Mouse (Mus musculus): ENCODE data around the gene Ovch2. TPM values are rescaled to one million over a fixed set of nuclear protein-coding genes. Genes with fewer than 3 reads are reported as not detected.
A peak's percentile ranks its signal among the peaks of the same experiment; 100 is the strongest.

Ovch2 gene
- polyA plus RNA-seq, 1 experiment from 2014 or later: not detected

GRCm38 (mm10) chr7:107796500-107796899, 4.5 kb downstream of the Ovch2 start:
- no peaks in the 10 kb centered on the region for H3K4me1 ChIP-seq (ENCODE audit: control insufficient read depth, insufficient read depth, low read length)
- no peaks in the 10 kb centered on the region for H3K36me3 ChIP-seq (replicated peaks; ENCODE audit: control insufficient read depth, insufficient read depth, low read depth, low read length)
- H3K9me3 ChIP-seq (replicated peaks; ENCODE audit: control insufficient read depth, low read length): no peaks in the 10 kb centered on the region
- no peak overlapping the region for H3K4me2 ChIP-seq (ENCODE audit: low read depth, low read length)
- ATAC-seq (replicated peaks; ENCODE audit: insufficient number of reproducible peaks, low FRiP score, low TSS enrichment, low read depth): no peak
- no peak overlapping the region for H3K9ac ChIP-seq (replicated peaks; ENCODE audit: low read length)
- H3K27me3 ChIP-seq (ENCODE audit: control insufficient read depth, insufficient read depth, low read length): no peaks in the 10 kb centered on the region
- no peak overlapping the region for H3K4me3 ChIP-seq (ENCODE audit: low read depth, low read length)
- H3K27ac ChIP-seq (replicated peaks; ENCODE audit: low read depth, low read length): no peak overlapping the region
- WGBS: 72% methylated on average over 2 of the region's 2 CpGs
- DNase-seq (ENCODE audit: low spot score): no peak

GRCm38 (mm10) chr7:107787977-107788620, 12.9 kb downstream of the Ovch2 start:
- WGBS: 60% methylated on average over 3 of the region's 3 CpGs
- no peak overlapping the region for H3K4me2 ChIP-seq (ENCODE audit: low read depth, low read length)
- no peak overlapping the region for H3K27ac ChIP-seq (replicated peaks; ENCODE audit: low read depth, low read length)
- no peaks in the 10 kb centered on the region for H3K27me3 ChIP-seq (ENCODE audit: control insufficient read depth, insufficient read depth, low read length)
- DNase-seq (ENCODE audit: low spot score) (peak; percentile 68), ATAC-seq (replicated peaks; ENCODE audit: insufficient number of reproducible peaks, low FRiP score, low TSS enrichment, low read depth) (0 out of 2 replicates have a peak, but pooled peaks have one; percentile 29)
- no peaks in the 10 kb centered on the region for H3K4me1 ChIP-seq (ENCODE audit: control insufficient read depth, insufficient read depth, low read length)
- H3K9ac ChIP-seq (replicated peaks; ENCODE audit: low read length): no peak overlapping the region
- no peaks in the 10 kb centered on the region for H3K9me3 ChIP-seq (replicated peaks; ENCODE audit: control insufficient read depth, low read length)
- no peaks in the 10 kb centered on the region for H3K36me3 ChIP-seq (replicated peaks; ENCODE audit: control insufficient read depth, insufficient read depth, low read depth, low read length)
- H3K4me3 ChIP-seq (ENCODE audit: low read depth, low read length): no peak overlapping the region

GRCm38 (mm10) chr7:107779611-107780010, 21.4 kb downstream of the Ovch2 start:
- Histone ChIP-seq H3K27ac (replicated peaks; ENCODE audit: low read depth, low read length) (no peak overlapping the region), H3K4me3 (ENCODE audit: low read depth, low read length) (no peak overlapping the region), H3K4me1 (ENCODE audit: control insufficient read depth, insufficient read depth, low read length) (no peaks in the 10 kb centered on the region), H3K9me3 (replicated peaks; ENCODE audit: control insufficient read depth, low read length) (no peaks in the 10 kb centered on the region), H3K27me3 (ENCODE audit: control insufficient read depth, insufficient read depth, low read length) (no peaks in the 10 kb centered on the region), H3K36me3 (replicated peaks; ENCODE audit: control insufficient read depth, insufficient read depth, low read depth, low read length) (no peaks in the 10 kb centered on the region), H3K4me2 (ENCODE audit: low read depth, low read length) (no peak overlapping the region), H3K9ac (replicated peaks; ENCODE audit: low read length) (no peak overlapping the region)
- WGBS: 49% methylated on average over 4 of the region's 4 CpGs
- DNase-seq (ENCODE audit: low spot score) (peak; percentile 48), ATAC-seq (replicated peaks; ENCODE audit: insufficient number of reproducible peaks, low FRiP score, low TSS enrichment, low read depth) (no peak)

GRCm38 (mm10) chr7:107778216-107778615, 22.8 kb downstream of the Ovch2 start:
- WGBS: 83% methylated on average over 1 of the region's 1 CpGs
- DNase-seq (ENCODE audit: low spot score) (no peak), ATAC-seq (replicated peaks; ENCODE audit: insufficient number of reproducible peaks, low FRiP score, low TSS enrichment, low read depth) (no peak)
- H3K27me3 ChIP-seq (ENCODE audit: control insufficient read depth, insufficient read depth, low read length): no peaks in the 10 kb centered on the region
- no peak overlapping the region for H3K4me2 ChIP-seq (ENCODE audit: low read depth, low read length)
- H3K9me3 ChIP-seq (replicated peaks; ENCODE audit: control insufficient read depth, low read length): no peaks in the 10 kb centered on the region
- H3K4me1 ChIP-seq (ENCODE audit: control insufficient read depth, insufficient read depth, low read length): no peaks in the 10 kb centered on the region
- no peaks in the 10 kb centered on the region for H3K36me3 ChIP-seq (replicated peaks; ENCODE audit: control insufficient read depth, insufficient read depth, low read depth, low read length)
- no peak overlapping the region for H3K27ac ChIP-seq (replicated peaks; ENCODE audit: low read depth, low read length)
- H3K9ac ChIP-seq (replicated peaks; ENCODE audit: low read length): no peak overlapping the region
- H3K4me3 ChIP-seq (ENCODE audit: low read depth, low read length): no peak overlapping the region

GRCm38 (mm10) chr7:107770812-107771211, 30.2 kb downstream of the Ovch2 start:
- Histone ChIP-seq H3K4me2 (ENCODE audit: low read depth, low read length) (no peak overlapping the region), H3K9me3 (replicated peaks; ENCODE audit: control insufficient read depth, low read length) (no peaks in the 10 kb centered on the region), H3K36me3 (replicated peaks; ENCODE audit: control insufficient read depth, insufficient read depth, low read depth, low read length) (no peaks in the 10 kb centered on the region), H3K27ac (replicated peaks; ENCODE audit: low read depth, low read length) (no peak overlapping the region), H3K4me3 (ENCODE audit: low read depth, low read length) (no peak overlapping the region), H3K4me1 (ENCODE audit: control insufficient read depth, insufficient read depth, low read length) (no peaks in the 10 kb centered on the region), H3K27me3 (ENCODE audit: control insufficient read depth, insufficient read depth, low read length) (no peaks in the 10 kb centered on the region), H3K9ac (replicated peaks; ENCODE audit: low read length) (no peak overlapping the region)
- DNase-seq (ENCODE audit: low spot score) (no peak), ATAC-seq (replicated peaks; ENCODE audit: insufficient number of reproducible peaks, low FRiP score, low TSS enrichment, low read depth) (no peak)
- 68% methylated on average over 6 of the region's 6 CpGs for WGBS

- Histone ChIP-seq H3K4me3 (ENCODE audit: low read depth, low read length) (peak within 1 kb of the TSS; percentile 24; the same call in 1 of the 2 replicates), H3K27ac (replicated peaks; ENCODE audit: low read depth, low read length) (no peak within 1 kb of the TSS), H3K27me3 (ENCODE audit: control insufficient read depth, insufficient read depth, low read length) (no peaks in the 10 kb centered on the region), H3K4me2 (ENCODE audit: low read depth, low read length) (peak within 1 kb of the TSS; percentile 42), H3K9me3 (replicated peaks; ENCODE audit: control insufficient read depth, low read length) (no peaks in the 10 kb centered on the region), H3K4me1 (ENCODE audit: control insufficient read depth, insufficient read depth, low read length) (no peaks in the 10 kb centered on the region), H3K9ac (replicated peaks; ENCODE audit: low read length) (peak within 1 kb of the TSS; percentile 55), H3K36me3 (replicated peaks; ENCODE audit: control insufficient read depth, insufficient read depth, low read depth, low read length) (no peaks in the 10 kb centered on the region)
- 10% methylated on average over 23 of the region's 23 CpGs for WGBS
- ATAC-seq (replicated peaks; ENCODE audit: insufficient number of reproducible peaks, low FRiP score, low TSS enrichment, low read depth) (peak; percentile 58; the same call in 1 of the 2 replicates), DNase-seq (ENCODE audit: low spot score) (peak; percentile 63)
Measured at GRCm38 (mm10) chr7:107757308-107758151, 43.5 kb downstream of the Ovch2 start, which contains the start of gene Cyb5r2. Cyb5r2 (minus strand) TSS chr7:107758032.

- Histone ChIP-seq H3K4me3 (ENCODE audit: low read depth, low read length) (no peak overlapping the region), H3K9me3 (replicated peaks; ENCODE audit: control insufficient read depth, low read length) (no peaks in the 10 kb centered on the region), H3K4me2 (ENCODE audit: low read depth, low read length) (no peak overlapping the region), H3K4me1 (ENCODE audit: control insufficient read depth, insufficient read depth, low read length) (no peaks in the 10 kb centered on the region), H3K36me3 (replicated peaks; ENCODE audit: control insufficient read depth, insufficient read depth, low read depth, low read length) (no peaks in the 10 kb centered on the region), H3K27ac (replicated peaks; ENCODE audit: low read depth, low read length) (no peak overlapping the region), H3K27me3 (ENCODE audit: control insufficient read depth, insufficient read depth, low read length) (no peaks in the 10 kb centered on the region), H3K9ac (replicated peaks; ENCODE audit: low read length) (no peak overlapping the region)
- DNase-seq (ENCODE audit: low spot score): no peak
- WGBS: 86% methylated on average over 2 of the region's 2 CpGs
- no peak for ATAC-seq (replicated peaks; ENCODE audit: insufficient number of reproducible peaks, low FRiP score, low TSS enrichment, low read depth)
Measured at GRCm38 (mm10) chr7:107756748-107757147, 44.3 kb downstream of the Ovch2 start.

GRCm38 (mm10) chr7:107755905-107756304, 45.1 kb downstream of the Ovch2 start:
- no peak for ATAC-seq (replicated peaks; ENCODE audit: insufficient number of reproducible peaks, low FRiP score, low TSS enrichment, low read depth)
- H3K9me3 ChIP-seq (replicated peaks; ENCODE audit: control insufficient read depth, low read length): no peaks in the 10 kb centered on the region
- no peaks in the 10 kb centered on the region for H3K27me3 ChIP-seq (ENCODE audit: control insufficient read depth, insufficient read depth, low read length)
- no peak for DNase-seq (ENCODE audit: low spot score)
- H3K4me1 ChIP-seq (ENCODE audit: control insufficient read depth, insufficient read depth, low read length): no peaks in the 10 kb centered on the region
- H3K4me2 ChIP-seq (ENCODE audit: low read depth, low read length): no peak overlapping the region
- 80% methylated on average over 3 of the region's 3 CpGs for WGBS
- H3K27ac ChIP-seq (replicated peaks; ENCODE audit: low read depth, low read length): no peak overlapping the region
- no peak overlapping the region for H3K4me3 ChIP-seq (ENCODE audit: low read depth, low read length)
- H3K36me3 ChIP-seq (replicated peaks; ENCODE audit: control insufficient read depth, insufficient read depth, low read depth, low read length): no peaks in the 10 kb centered on the region
- no peak overlapping the region for H3K9ac ChIP-seq (replicated peaks; ENCODE audit: low read length)

Data from embryonic facial prominence, embryonic 11.5 days (tissue).